Mouse (Mus musculus): ENCODE data around the gene Rad51. TPM values are rescaled to one million over a fixed set of nuclear protein-coding genes. Genes with fewer than 3 reads are reported as not detected.

Gene Rad51
- polyA plus RNA-seq, 1 experiment from 2014 or later = 67.6 TPM

DNA sequence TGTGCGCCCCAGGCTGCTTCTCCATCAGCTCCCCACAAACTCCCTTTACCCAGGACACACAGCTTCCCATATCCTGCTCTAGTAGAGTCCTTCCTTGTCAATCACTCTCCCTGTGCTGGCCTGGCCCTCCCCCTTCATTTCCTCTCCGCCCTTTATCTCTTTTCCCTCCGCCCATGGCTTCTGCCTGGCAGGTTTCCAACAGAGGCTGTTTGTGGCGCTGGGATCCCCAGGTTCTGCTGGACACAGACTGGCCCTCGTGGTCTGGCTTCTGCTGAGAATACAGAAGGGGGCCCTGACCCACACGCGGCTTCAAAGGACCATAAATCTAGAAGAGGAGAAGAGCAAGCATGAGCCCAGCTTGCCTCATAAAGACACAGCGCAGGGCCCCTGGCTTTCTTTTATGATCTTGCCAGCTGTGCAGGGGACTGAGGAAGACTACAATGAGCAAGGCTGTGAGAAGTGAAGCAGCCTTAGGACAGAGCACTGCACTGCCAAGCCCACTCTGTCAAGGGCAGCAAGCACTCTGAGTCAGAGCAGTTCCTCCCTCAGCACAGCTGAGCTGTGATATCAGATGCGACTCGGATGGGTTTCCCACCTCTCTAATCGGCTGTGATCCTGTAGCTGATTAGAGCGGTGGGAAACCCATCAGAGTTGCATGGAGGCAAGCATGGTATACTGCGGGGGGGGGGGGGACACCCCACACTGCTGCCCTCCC lies 60.4 kb downstream of the Rad51 start:
- WGBS = 18% methylated on average over 13 of the region's 13 CpGs
- Histone ChIP-seq H3K27me3 (ENCODE audit: insufficient read depth, low read length) (peaks cover under 1% of the 10 kb centered on the region; the same call in 1 of the 2 replicates), H3K9ac (no peak overlapping the region; the same call in 1 of the 2 replicates), H3K4me2 (peak overlapping the region; percentile 41), H3K4me3 (ENCODE audit: low read depth, low read length) (no peak overlapping the region), H3K4me1 (ENCODE audit: insufficient read depth) (peaks cover 10% of the 10 kb centered on the region), H3K36me3 (ENCODE audit: insufficient read depth) (no peaks in the 10 kb centered on the region; the same call in 1 of the 2 replicates), H3K27ac (ENCODE audit: low read depth) (peak overlapping the region; percentile 72), H3K9me3 (ENCODE audit: low read depth, low read length) (no peaks in the 10 kb centered on the region)
- no peak for TF ChIP-seq CTCF (IDR thresholded peaks at IDR 0.05; ENCODE audit: low read depth)
- ATAC-seq (ENCODE audit: insufficient read depth) (peak; percentile 74), DNase-seq (peak; percentile 91)

GRCm38 (mm10) chr2:119173991-119174651 lies 61.5 kb downstream of the Rad51 start, which contains the start of gene Gm14137:
Gm14137 (plus strand) TSS chr2:119174509.
- Histone ChIP-seq H3K4me2 (peak within 1 kb of the TSS; percentile 41; the same call in 1 of the 2 replicates), H3K27ac (ENCODE audit: low read depth) (peak within 1 kb of the TSS; percentile 72; the same call in 1 of the 2 replicates), H3K9me3 (ENCODE audit: low read depth, low read length) (no peaks in the 10 kb centered on the region), H3K4me1 (ENCODE audit: insufficient read depth) (peaks cover 10% of the 10 kb centered on the region), H3K4me3 (ENCODE audit: low read depth, low read length) (no peak within 1 kb of the TSS), H3K36me3 (ENCODE audit: insufficient read depth) (peaks cover 3% of the 10 kb centered on the region; the same call in 1 of the 2 replicates), H3K9ac (no peak within 1 kb of the TSS), H3K27me3 (ENCODE audit: insufficient read depth, low read length) (no peaks in the 10 kb centered on the region)
- no peak for TF ChIP-seq CTCF (IDR thresholded peaks at IDR 0.05; ENCODE audit: low read depth)
- DNase-seq (no peak), ATAC-seq (ENCODE audit: insufficient read depth) (no peak)
- 56% methylated on average over 8 of the region's 8 CpGs for WGBS

- H3K27ac ChIP-seq (ENCODE audit: low read depth) = no peak overlapping the region
- TF ChIP-seq CTCF (IDR thresholded peaks at IDR 0.05; ENCODE audit: low read depth) = no peak
- H3K4me2 ChIP-seq = no peak overlapping the region
- H3K9me3 ChIP-seq (ENCODE audit: low read depth, low read length) = no peaks in the 10 kb centered on the region
- 64% methylated on average over 14 of the region's 14 CpGs for WGBS
- no peaks in the 10 kb centered on the region for H3K27me3 ChIP-seq (ENCODE audit: insufficient read depth, low read length)
- H3K4me3 ChIP-seq (ENCODE audit: low read depth, low read length) = no peak overlapping the region
- H3K9ac ChIP-seq = no peak overlapping the region
- DNase-seq (no peak), ATAC-seq (ENCODE audit: insufficient read depth) (no peak)
- H3K4me1 ChIP-seq (ENCODE audit: insufficient read depth) = peaks cover 10% of the 10 kb centered on the region
- peaks cover 10% of the 10 kb centered on the region for H3K36me3 ChIP-seq (ENCODE audit: insufficient read depth)
Measured at GRCm38 (mm10) chr2:119174866-119175265, 62.3 kb downstream of the Rad51 start.

DNA sequence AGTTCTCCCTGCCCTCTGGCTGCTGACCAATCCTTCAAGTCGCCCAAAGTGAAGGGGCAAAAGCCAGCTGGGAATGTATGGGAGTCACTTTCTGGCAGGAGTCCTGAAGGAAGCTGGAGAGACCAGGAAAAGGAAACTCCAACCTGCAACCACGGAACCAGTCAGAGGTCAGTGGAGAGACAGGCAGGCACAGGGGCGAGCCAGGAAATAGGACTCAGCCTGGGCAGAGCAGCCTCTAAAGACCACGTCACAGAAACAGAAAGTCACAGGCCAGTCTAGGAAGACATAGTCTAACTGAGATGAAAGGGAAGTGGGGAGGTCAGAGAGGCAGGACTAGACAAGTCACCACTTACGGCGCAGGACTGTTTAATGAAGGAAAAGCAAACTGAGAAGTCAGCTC lies 63.0 kb downstream of the Rad51 start:
- ATAC-seq (ENCODE audit: insufficient read depth) (no peak), DNase-seq (no peak)
- Histone ChIP-seq H3K27me3 (ENCODE audit: insufficient read depth, low read length) (no peaks in the 10 kb centered on the region), H3K9me3 (ENCODE audit: low read depth, low read length) (no peaks in the 10 kb centered on the region), H3K4me1 (ENCODE audit: insufficient read depth) (peaks cover 10% of the 10 kb centered on the region), H3K9ac (no peak overlapping the region), H3K4me3 (ENCODE audit: low read depth, low read length) (no peak overlapping the region), H3K27ac (ENCODE audit: low read depth) (no peak overlapping the region), H3K4me2 (no peak overlapping the region), H3K36me3 (ENCODE audit: insufficient read depth) (peaks cover 16% of the 10 kb centered on the region)
- 48% methylated on average over 6 of the region's 6 CpGs for WGBS
- TF ChIP-seq CTCF (IDR thresholded peaks at IDR 0.05; ENCODE audit: low read depth) = no peak

DNA sequence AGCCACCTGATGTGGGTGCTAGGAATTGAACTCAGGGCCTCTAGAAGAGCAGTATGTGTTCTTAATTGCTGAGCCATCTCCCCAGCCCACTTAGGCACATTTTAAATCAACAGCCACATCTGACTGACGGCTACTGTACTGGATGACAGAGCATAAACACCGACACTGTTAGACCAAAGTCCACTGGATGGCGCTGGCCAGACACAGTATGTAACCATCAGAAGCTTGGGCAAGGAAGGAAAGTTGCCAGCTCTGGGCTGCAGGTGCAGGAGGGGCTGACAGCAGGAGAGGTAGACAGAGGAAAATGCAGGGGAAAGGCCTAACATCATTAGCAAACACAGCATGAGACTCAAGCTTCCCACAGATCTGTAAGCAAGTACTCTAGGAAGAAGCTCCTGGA lies 64.2 kb downstream of the Rad51 start:
- Histone ChIP-seq H3K27ac (ENCODE audit: low read depth) (no peak overlapping the region), H3K4me1 (ENCODE audit: insufficient read depth) (peaks cover 10% of the 10 kb centered on the region), H3K4me3 (ENCODE audit: low read depth, low read length) (no peak overlapping the region), H3K27me3 (ENCODE audit: insufficient read depth, low read length) (no peaks in the 10 kb centered on the region), H3K9ac (no peak overlapping the region), H3K36me3 (ENCODE audit: insufficient read depth) (peaks cover 17% of the 10 kb centered on the region), H3K4me2 (no peak overlapping the region), H3K9me3 (ENCODE audit: low read depth, low read length) (no peaks in the 10 kb centered on the region)
- no peak for TF ChIP-seq CTCF (IDR thresholded peaks at IDR 0.05; ENCODE audit: low read depth)
- ATAC-seq (ENCODE audit: insufficient read depth) = no peak
- 54% methylated on average over 3 of the region's 3 CpGs for WGBS
- DNase-seq = no peak

DNA sequence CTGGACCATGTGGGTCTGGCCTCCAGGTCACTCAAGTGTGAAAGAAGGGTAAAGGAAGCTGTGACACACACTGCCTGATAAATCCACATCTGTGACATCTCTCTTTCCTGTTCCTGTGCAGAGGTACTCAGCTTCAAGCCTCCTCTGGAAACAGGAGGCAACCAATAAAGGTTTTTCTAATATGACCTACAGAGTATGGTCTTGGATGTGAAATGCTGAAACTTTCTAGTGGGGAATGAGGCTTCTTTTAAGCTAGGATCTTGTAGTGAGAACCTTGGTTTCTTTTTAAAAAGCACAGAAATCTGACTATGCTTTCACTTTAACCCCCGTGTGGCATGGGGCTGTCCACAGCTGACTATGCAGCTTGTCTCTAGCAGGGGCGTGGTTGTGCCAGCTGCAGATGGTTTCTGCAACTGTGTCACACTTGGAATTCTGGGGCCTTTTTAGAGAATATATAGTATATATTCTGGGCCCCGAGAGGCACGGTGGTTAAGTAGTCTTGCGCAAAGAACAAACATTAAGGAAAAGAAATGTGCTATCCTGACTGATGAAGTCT lies 64.9 kb downstream of the Rad51 start:
- Histone ChIP-seq H3K36me3 (ENCODE audit: insufficient read depth) (peaks cover 17% of the 10 kb centered on the region), H3K9ac (no peak overlapping the region), H3K4me3 (ENCODE audit: low read depth, low read length) (no peak overlapping the region), H3K9me3 (ENCODE audit: low read depth, low read length) (no peaks in the 10 kb centered on the region), H3K4me1 (ENCODE audit: insufficient read depth) (peaks cover 9% of the 10 kb centered on the region), H3K27ac (ENCODE audit: low read depth) (no peak overlapping the region), H3K4me2 (no peak overlapping the region), H3K27me3 (ENCODE audit: insufficient read depth, low read length) (no peaks in the 10 kb centered on the region)
- DNase-seq = no peak
- no peak for ATAC-seq (ENCODE audit: insufficient read depth)
- 77% methylated on average over 5 of the region's 5 CpGs for WGBS
- TF ChIP-seq CTCF (IDR thresholded peaks at IDR 0.05; ENCODE audit: low read depth) = no peak

DNA sequence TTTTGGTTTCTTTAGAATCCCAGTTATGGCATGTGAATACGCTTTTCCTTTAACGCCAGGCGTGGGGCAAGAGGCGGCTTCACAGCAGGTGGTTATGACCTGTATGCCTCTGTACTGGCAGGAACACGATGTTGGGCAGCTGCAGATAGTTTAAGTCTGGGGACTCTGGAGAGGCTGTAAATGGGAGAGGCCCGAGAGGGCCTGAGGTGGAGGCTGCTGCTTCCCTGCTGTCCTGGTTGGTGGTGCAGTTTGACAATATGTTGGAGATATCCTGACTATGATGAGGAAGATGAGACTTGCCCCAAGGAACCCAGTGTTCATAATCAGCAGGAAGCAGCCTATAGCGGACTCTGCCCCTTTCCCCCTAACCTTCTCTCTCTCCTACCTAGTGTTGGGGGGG lies 70.3 kb downstream of the Rad51 start:
- H3K27ac ChIP-seq (ENCODE audit: low read depth) = no peak overlapping the region
- no peaks in the 10 kb centered on the region for H3K4me1 ChIP-seq (ENCODE audit: insufficient read depth)
- no peak overlapping the region for H3K4me2 ChIP-seq
- DNase-seq (no peak), ATAC-seq (ENCODE audit: insufficient read depth) (no peak)
- WGBS = 85% methylated on average over 7 of the region's 7 CpGs
- H3K9me3 ChIP-seq (ENCODE audit: low read depth, low read length) = no peaks in the 10 kb centered on the region
- H3K27me3 ChIP-seq (ENCODE audit: insufficient read depth, low read length) = no peaks in the 10 kb centered on the region
- peaks cover 38% of the 10 kb centered on the region for H3K36me3 ChIP-seq (ENCODE audit: insufficient read depth)
- H3K4me3 ChIP-seq (ENCODE audit: low read depth, low read length) = no peak overlapping the region
- no peak overlapping the region for H3K9ac ChIP-seq
- no peak for TF ChIP-seq CTCF (IDR thresholded peaks at IDR 0.05; ENCODE audit: low read depth)

Data from lung, embryonic 14.5 days (tissue).